ENCODE assay signal across 9 mouse cellular contexts in genomic region chr4:149893611-149894151, GRCm38 (mm10).
DNase-seq lines count a peak whose midpoint lies in the region; ATAC-seq lines count a peak whose summit lies in the region.
"Had no signal": no experiment of that assay in that cellular context is flagged by ENCODE, and none has a peak within 500 bp of the region (broad histone marks: within the 10 kb centered on the region; RNA-seq: fewer than 3 reads in every experiment).

No protein-coding gene starts in this region.

- peak; percentile 82 for ATAC-seq in hindbrain, embryonic 11.5 days (ENCODE audit: low FRiP score)
- ATAC-seq in lung, embryonic 15.5 days (ENCODE audit: borderline replicate concordance, extremely low read depth, low FRiP score, low TSS enrichment): 0 out of 2 replicates have a peak, but pooled peaks have one; percentile 19

- no peak overlapping the region for H3K4me2 ChIP-seq in hindbrain, embryonic 11.5 days (replicated peaks; ENCODE audit: low read depth, low read length)
- H3K4me2 ChIP-seq in lung, embryonic 15.5 days: no peak overlapping the region

- no peak overlapping the region for H3K9ac ChIP-seq in hindbrain, embryonic 11.5 days (ENCODE audit: low read depth, low read length)
- no peak overlapping the region for H3K9ac ChIP-seq in lung, embryonic 15.5 days

- peaks cover 5% of the 10 kb centered on the region; the same call in 1 of the 2 replicates for H3K36me3 ChIP-seq in heart, embryonic 10.5 days
- H3K36me3 ChIP-seq in hindbrain, embryonic 11.5 days (ENCODE audit: control insufficient read depth, insufficient read depth, low read length): no peaks in the 10 kb centered on the region
- no peaks in the 10 kb centered on the region for H3K36me3 ChIP-seq in lung, embryonic 15.5 days

- no peak overlapping the region for H3K4me3 ChIP-seq in heart, embryonic 10.5 days
- no peak overlapping the region for H3K4me3 ChIP-seq in hindbrain, embryonic 11.5 days (ENCODE audit: low read depth, low read length)
- no peak overlapping the region for H3K4me3 ChIP-seq in lung, embryonic 15.5 days

- H3K4me1 ChIP-seq in heart, embryonic 10.5 days: peaks cover 55% of the 10 kb centered on the region
- H3K4me1 ChIP-seq in hindbrain, embryonic 11.5 days (replicated peaks; ENCODE audit: control insufficient read depth, insufficient read depth, low read length): peaks cover 2% of the 10 kb centered on the region
- peaks cover 51% of the 10 kb centered on the region for H3K4me1 ChIP-seq in lung, embryonic 15.5 days

- H3K27me3 ChIP-seq in heart, embryonic 10.5 days (ENCODE audit: insufficient read depth, poor library complexity, severe bottlenecking): peaks cover 13% of the 10 kb centered on the region
- H3K27me3 ChIP-seq in hindbrain, embryonic 11.5 days (ENCODE audit: control insufficient read depth, insufficient read depth, low read length): no peaks in the 10 kb centered on the region; the same call in 1 of the 2 replicates
- no peaks in the 10 kb centered on the region for H3K27me3 ChIP-seq in lung, embryonic 15.5 days

- WGBS in heart, embryonic 10.5 days: 37% methylated on average over 11 of the region's 11 CpGs
- 24% methylated on average over 11 of the region's 11 CpGs for WGBS in hindbrain, embryonic 11.5 days
- WGBS in lung, embryonic 15.5 days: 22% methylated on average over 11 of the region's 11 CpGs

- H3K9me3 ChIP-seq in heart, embryonic 10.5 days: no peaks in the 10 kb centered on the region
- no peaks in the 10 kb centered on the region for H3K9me3 ChIP-seq in hindbrain, embryonic 11.5 days (ENCODE audit: control insufficient read depth, low read length)
- H3K9me3 ChIP-seq in lung, embryonic 15.5 days: no peaks in the 10 kb centered on the region

- H3K27ac ChIP-seq in heart, embryonic 10.5 days: peak overlapping the region; percentile 70
- peak overlapping the region; percentile 74 for H3K27ac ChIP-seq in hindbrain, embryonic 11.5 days (ENCODE audit: low read depth, low read length)
- H3K27ac ChIP-seq in lung, embryonic 15.5 days: peak overlapping the region; percentile 38
- H3K27ac ChIP-seq: macrophage had no signal

- DNase-seq in heart, embryonic 10.5 days (ENCODE audit: low spot score): no peak
- no peak for DNase-seq in heart, adult 8-10 months (ENCODE audit: low spot score)
- peak; percentile 82 for DNase-seq in embryo, embryonic 9.5 days (ENCODE audit: extremely low spot score)
- peak; percentile 75 for DNase-seq in hindbrain, embryonic 11.5 days (ENCODE audit: low spot score)
- DNase-seq in testis, postnatal 14 days (ENCODE audit: low spot score): no peak
- no peak for DNase-seq in adrenal gland, adult 8-10 months
- DNase-seq in B cell, adult 2 months: no peak

Comparison
In these comparisons a context has a peak if more than half of its experiments do, and no peak if none do; other contexts are left out.
1. DNase-seq: peak in embryo, embryonic 9.5 days (single experiment) and hindbrain, embryonic 11.5 days (single experiment); none in heart, embryonic 10.5 days (single experiment), heart, adult 8-10 months (single experiment), testis, postnatal 14 days (single experiment), adrenal gland, adult 8-10 months (single experiment) and B cell, adult 2 months (0 of 2).
2. Peak in every context shown above with its lines, with median percentiles within 50 percentile points of each other: H3K27ac ChIP-seq.